Mouse (Mus musculus) bone marrow macrophage, adult 2 months (primary cell): ENCODE results near the gene Col6a1. TPM values are rescaled to one million over a fixed set of nuclear protein-coding genes. Genes with fewer than 3 reads are reported as not detected.

ENCODE experiments used
- H3K27ac ChIP-seq: 2 replicates; pipeline ENCODE4 v1.5.1; 2012; ENCODE audit warnings: low read depth, low read length; ENCODE audit not compliant: insufficient read depth
- H3K4me1 ChIP-seq: 2 replicates; pipeline ENCODE4 v1.6.1; 2012; ENCODE audit warnings: low read length; ENCODE audit not compliant: control insufficient read depth, insufficient read depth
- H3K4me3 ChIP-seq: 2 replicates; pipeline ENCODE4 v1.5.1; 2012; ENCODE audit warnings: mild to moderate bottlenecking, low read length, moderate library complexity; ENCODE audit not compliant: insufficient read depth
- CTCF ChIP-seq: IDR thresholded peaks from 2 replicates; pipeline ENCODE4 v1.5.1; 2012; ENCODE audit warnings: low read depth, mild to moderate bottlenecking, low read length, moderate library complexity
- POLR2A ChIP-seq: IDR thresholded peaks from 2 replicates; pipeline ENCODE4 v1.6.1; 2012; ENCODE audit warnings: mild to moderate bottlenecking, low read depth, low read length, borderline replicate concordance
- polyA plus RNA-seq: library from polyadenylated mRNA; stranded (reverse); fragments of >200 nt; gene quantifications from 2 replicates; pipeline ENCODE4 v1.2.4, GENCODE M21; 2012; ENCODE audit not compliant: missing spikeins, insufficient read depth, insufficient read length

Gene Col6a1
- polyA plus RNA-seq, 1 experiment: 3.8 TPM

GRCm38 (mm10) chr10:76708465-76708864 lies 17.5 kb downstream of the Col6a1 start:
- TF ChIP-seq POLR2A (no peak), CTCF (no peak)
- Histone ChIP-seq H3K4me3 (no peak overlapping the region), H3K4me1 (no peaks in the 10 kb centered on the region), H3K27ac (no peak overlapping the region)

GRCm38 (mm10) chr10:76707584-76707983 lies 18.4 kb downstream of the Col6a1 start:
- TF ChIP-seq CTCF: no peak
- no peak for TF ChIP-seq POLR2A
- H3K4me3 ChIP-seq: no peak overlapping the region
- H3K27ac ChIP-seq: no peak overlapping the region
- H3K4me1 ChIP-seq: no peaks in the 10 kb centered on the region

DNA sequence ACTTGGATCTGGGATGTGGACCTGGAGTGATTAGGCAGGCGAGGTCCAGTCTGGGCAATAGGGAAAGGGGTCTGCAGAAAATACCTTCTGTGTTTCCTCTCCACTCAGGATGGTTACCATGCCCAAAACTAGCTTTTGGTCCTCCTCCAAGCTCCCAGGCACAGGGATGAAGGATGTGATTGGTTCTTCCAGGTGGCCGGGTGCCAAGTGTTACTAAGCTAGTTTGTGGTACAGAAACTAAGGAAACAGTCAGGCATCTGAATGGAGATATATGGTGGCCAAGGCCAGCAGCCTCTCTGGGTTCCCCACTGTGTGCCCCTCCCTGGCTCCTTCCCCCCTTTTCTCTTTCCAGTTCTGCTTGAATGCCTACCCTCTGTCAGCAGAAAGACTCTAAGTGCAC lies 19.0 kb downstream of the Col6a1 start:
- no peak overlapping the region for H3K27ac ChIP-seq
- TF ChIP-seq CTCF (no peak), POLR2A (no peak)
- no peaks in the 10 kb centered on the region for H3K4me1 ChIP-seq
- H3K4me3 ChIP-seq: no peak overlapping the region

- H3K4me3 ChIP-seq: no peak overlapping the region
- no peak for TF ChIP-seq POLR2A
- TF ChIP-seq CTCF: no peak
Measured at GRCm38 (mm10) chr10:76704358-76704757, 21.6 kb downstream of the Col6a1 start.

DNA sequence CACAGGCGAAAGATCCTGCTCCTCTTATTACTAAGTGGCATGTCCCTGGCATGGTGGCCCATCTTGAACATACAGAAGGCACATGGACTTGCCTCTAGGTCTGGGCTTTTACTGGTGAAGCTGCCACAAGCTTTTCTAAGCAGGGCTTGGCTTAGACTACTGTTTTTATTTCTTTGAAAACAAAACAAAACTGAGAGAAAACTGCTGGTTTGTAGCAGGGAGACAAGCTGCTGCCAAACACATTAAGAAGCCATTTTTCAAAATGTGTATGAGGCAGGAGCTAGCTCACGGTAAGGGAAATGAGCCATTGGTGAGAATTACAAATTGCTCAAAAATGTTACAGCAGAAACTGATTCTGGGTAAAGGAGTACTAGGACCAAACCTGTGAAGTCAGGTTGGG lies 24.5 kb downstream of the Col6a1 start:
- Histone ChIP-seq H3K27ac (no peak overlapping the region), H3K4me1 (no peaks in the 10 kb centered on the region), H3K4me3 (no peak overlapping the region)
- no peak for TF ChIP-seq CTCF
- no peak for TF ChIP-seq POLR2A

More at GRCm38 (mm10) chr10:76704358-76704757, 21.6 kb downstream of the Col6a1 start:
- Histone ChIP-seq H3K27ac (no peak overlapping the region), H3K4me1 (no peaks in the 10 kb centered on the region)

DNA sequence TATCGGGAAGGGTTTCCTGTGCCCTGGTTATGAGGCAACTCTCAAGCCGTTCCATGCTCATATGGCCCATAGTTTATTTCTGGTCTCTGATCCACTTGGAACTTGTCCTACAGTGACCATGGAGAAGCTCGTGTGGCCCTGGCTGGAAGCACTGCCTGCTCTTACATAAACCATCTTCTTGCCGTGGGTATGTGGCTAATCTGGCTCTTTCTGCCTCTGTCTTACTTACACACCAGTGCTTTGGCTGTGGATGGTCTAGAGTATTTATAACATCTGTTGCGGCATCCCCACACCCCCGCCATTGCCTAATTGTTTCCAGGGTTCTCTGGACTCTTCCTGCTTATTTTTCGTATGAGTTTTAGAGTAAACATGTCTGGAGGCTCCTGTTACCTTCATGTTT lies 26.2 kb downstream of the Col6a1 start:
- no peak for TF ChIP-seq POLR2A
- TF ChIP-seq CTCF: no peak
- Histone ChIP-seq H3K4me3 (no peak overlapping the region), H3K4me1 (no peaks in the 10 kb centered on the region), H3K27ac (no peak overlapping the region)

DNA sequence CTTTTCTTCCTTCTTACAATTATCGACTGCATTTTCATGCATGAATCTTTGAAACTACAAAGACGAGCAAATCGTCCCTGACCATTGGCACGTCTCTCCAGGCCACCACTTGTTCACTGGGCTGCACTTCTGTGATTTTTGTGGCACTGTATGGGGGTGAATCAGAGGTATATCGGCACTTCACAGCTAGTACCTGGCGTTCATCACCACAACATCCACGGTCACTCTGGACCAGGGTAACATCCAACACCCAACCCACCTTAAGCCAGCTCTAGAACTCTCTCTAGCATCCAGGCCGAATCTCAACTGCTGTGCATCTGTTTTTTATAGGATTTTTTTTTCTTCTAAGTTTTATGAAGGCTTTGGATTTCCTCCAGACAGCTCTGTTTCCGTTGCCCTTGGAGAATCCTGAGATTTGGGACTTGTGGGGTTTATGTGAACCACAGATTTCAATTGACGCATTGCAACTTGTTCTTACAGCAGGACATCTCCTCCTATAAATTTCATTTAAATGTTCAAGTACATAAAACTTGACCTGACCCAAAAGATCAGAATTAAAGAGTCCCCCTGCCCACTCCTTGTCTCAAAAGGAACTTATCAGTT lies 30.6 kb downstream of the Col6a1 start:
- Histone ChIP-seq H3K4me3 (no peak overlapping the region), H3K4me1 (no peaks in the 10 kb centered on the region), H3K27ac (no peak overlapping the region)
- TF ChIP-seq POLR2A (no peak), CTCF (no peak)

- no peak overlapping the region for H3K27ac ChIP-seq
- H3K4me3 ChIP-seq: no peak overlapping the region
- no peaks in the 10 kb centered on the region for H3K4me1 ChIP-seq
- TF ChIP-seq POLR2A: no peak
- TF ChIP-seq CTCF: no peak
Measured at GRCm38 (mm10) chr10:76694765-76695164, 31.2 kb downstream of the Col6a1 start.

DNA sequence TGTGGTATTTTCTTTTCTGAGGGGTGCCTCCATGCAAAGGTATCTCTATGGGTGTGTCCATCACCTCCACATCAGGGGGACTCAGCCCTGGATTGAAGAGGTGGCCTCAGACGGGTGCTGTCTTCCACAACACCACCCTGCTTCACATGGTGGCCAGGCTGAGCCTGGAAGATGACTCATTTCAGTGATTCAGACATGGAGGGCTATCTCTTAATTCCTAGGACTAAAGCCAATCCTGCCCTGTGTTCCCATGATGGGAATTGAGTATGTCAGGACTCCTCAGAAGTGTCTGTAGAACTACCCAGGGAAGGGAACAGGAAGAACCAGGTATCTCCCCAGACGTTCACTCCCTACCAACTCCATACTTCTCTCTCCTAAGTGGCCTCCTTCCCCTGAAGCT lies 32.5 kb downstream of the Col6a1 start:
- H3K4me3 ChIP-seq: no peak overlapping the region
- TF ChIP-seq POLR2A: no peak
- TF ChIP-seq CTCF: no peak
- no peak overlapping the region for H3K27ac ChIP-seq
- H3K4me1 ChIP-seq: no peaks in the 10 kb centered on the region

DNA sequence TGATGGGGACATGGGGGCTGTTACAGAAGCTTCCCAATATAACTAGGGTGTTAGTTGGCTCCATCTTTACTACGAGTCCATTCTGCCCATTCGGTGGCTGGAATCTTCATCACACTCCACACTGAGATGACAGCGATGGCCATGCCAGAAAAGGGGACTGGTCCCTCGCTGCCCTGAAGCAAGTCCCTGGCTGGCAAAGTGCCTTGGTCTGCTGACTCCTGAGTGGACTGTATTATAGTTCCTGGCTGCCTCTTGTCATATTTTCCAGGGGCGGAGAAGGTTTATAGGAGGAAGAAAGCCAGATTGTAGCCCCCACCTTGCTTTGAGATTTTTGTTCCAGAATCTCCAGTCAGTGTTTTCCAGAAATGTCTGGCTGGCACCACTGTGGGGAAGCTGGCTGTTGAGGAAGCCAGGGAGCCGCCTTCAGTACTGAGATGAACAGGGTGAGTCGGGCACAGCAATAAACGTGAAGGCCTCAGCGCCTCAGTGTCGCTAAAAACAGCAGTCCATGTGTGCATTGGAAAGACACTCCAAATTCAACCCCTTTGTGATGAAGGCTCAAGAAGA lies 40.4 kb downstream of the Col6a1 start:
- no peak overlapping the region for H3K27ac ChIP-seq
- no peak for TF ChIP-seq CTCF
- TF ChIP-seq POLR2A: no peak
- H3K4me3 ChIP-seq: no peak overlapping the region
- H3K4me1 ChIP-seq: no peaks in the 10 kb centered on the region
